Mouse (Mus musculus) heart, embryonic 15.5 days (tissue): Measurements from ENCODE around the gene Lnx2. TPM values are rescaled to one million over a fixed set of nuclear protein-coding genes. Genes with fewer than 3 reads are reported as not detected.

Experiments used
- ATAC-seq: fragments of 200-750 bp; cut with Nextera tagmentation; replicated peaks from 2 replicates; pipeline ENCODE4 v1.8.0; 2017; ENCODE audit warnings: low read depth, moderate TSS enrichment; ENCODE audit not compliant: insufficient number of reproducible peaks, insufficient read depth, low FRiP score
- H3K27ac ChIP-seq: fragments of 300-500 bp; sonication (generic); 2 replicates; pipeline ENCODE4 v1.5.1; 2015; ENCODE audit warnings: mild to moderate bottlenecking, inconsistent platforms
- H3K27me3 ChIP-seq: fragments of 300-500 bp; sonication (generic); 2 replicates; pipeline ENCODE4 v1.6.1; 2015; ENCODE audit warnings: inconsistent platforms
- H3K36me3 ChIP-seq: fragments of 300-500 bp; sonication (generic); 2 replicates; pipeline ENCODE4 v1.6.1; 2015; ENCODE audit warnings: mild to moderate bottlenecking, inconsistent platforms
- H3K4me1 ChIP-seq: fragments of 300-500 bp; sonication (generic); replicated peaks from 2 replicates; pipeline ENCODE4 v1.6.1; 2015; ENCODE audit warnings: inconsistent platforms
- H3K4me2 ChIP-seq: fragments of 300-500 bp; sonication (generic); 2 replicates; pipeline ENCODE4 v1.6.1; 2015; ENCODE audit warnings: inconsistent platforms, mild to moderate bottlenecking, moderate library complexity
- H3K4me3 ChIP-seq: fragments of 300-500 bp; sonication (generic); 2 replicates; pipeline ENCODE4 v1.5.1; 2015; ENCODE audit warnings: mild to moderate bottlenecking, inconsistent platforms
- H3K9ac ChIP-seq: fragments of 300-500 bp; sonication (generic); 2 replicates; pipeline ENCODE4 v1.6.1; 2015; ENCODE audit warnings: mild to moderate bottlenecking, inconsistent platforms
- H3K9me3 ChIP-seq: fragments of 300-500 bp; sonication (generic); replicated peaks from 2 replicates; pipeline ENCODE4 v1.6.1; 2016; ENCODE audit warnings: inconsistent platforms
- WGBS: fragments of 180-500 bp; shearing (Covaris S2); methylation state at CpG from one replicate; pipeline ENCODE4 v1.1.7; 2015; ENCODE audit warnings: mixed read lengths; 5-methylcytosine and 5-hydroxymethylcytosine counted together
- polyA plus RNA-seq: library from polyadenylated mRNA; unstranded; fragments of >200 nt; fragmentation: Nextera tagmentation; extraction: Ambion mirVana; gene quantifications from 2 replicates; pipeline ENCODE4 v1.2.1, GENCODE M21; 2015

The Lnx2 gene
- 11.2 and 14.2 TPM in 2 replicates for polyA plus RNA-seq

DNA sequence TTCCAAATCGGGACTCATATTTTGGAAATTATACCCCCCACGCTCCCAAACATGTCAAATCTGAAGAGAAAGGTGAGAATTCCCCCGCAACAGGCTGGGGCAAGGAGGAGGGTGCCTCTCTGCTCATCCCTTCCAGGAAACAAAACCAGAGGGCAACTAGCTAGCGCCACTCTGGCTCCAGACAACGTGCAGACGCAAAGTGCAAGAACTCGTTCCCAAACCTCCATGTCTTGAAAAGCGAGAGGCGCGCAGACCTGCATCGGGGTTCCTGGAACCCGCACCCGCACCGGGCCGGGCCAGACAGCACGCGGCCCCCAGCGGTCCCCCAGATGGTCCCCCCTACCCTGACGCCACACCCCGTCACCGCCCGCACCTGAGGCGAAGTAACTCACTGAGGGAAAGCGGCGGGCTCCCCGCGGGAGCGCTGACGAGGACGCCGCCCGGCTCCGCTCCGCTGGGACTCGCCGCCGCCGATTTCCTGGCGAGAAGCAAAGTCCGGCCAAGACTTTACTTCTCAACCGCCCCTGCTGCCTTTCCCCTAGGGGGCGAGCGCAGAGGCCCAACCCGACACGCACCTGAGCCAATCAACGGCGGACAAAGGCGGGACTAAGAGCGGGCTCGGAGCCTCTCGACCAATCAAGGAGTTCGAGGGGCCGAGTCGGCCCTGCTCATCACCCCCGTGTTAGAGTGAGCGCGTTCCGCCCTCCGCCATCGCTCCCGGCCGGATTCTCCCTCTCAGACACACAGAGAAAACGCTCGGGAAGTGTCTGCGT, at the start of gene Lnx2:
Gene Lnx2 (minus strand): TSS at position 561 of the 773 bp plus-strand sequence.
- no peaks in the 10 kb centered on the region for H3K9me3 ChIP-seq
- H3K36me3 ChIP-seq = peaks cover 3% of the 10 kb centered on the region
- 0% methylated on average over 58 of the region's 65 CpGs for WGBS
- H3K9ac ChIP-seq = peak within 1 kb of the TSS; percentile 97
- peak within 1 kb of the TSS; percentile 97 for H3K4me2 ChIP-seq
- H3K27me3 ChIP-seq = no peaks in the 10 kb centered on the region
- peaks cover 49% of the 10 kb centered on the region for H3K4me1 ChIP-seq
- H3K27ac ChIP-seq = peak within 1 kb of the TSS; percentile 99
- ATAC-seq = peak; percentile 98
- peak within 1 kb of the TSS; percentile 98 for H3K4me3 ChIP-seq

DNA sequence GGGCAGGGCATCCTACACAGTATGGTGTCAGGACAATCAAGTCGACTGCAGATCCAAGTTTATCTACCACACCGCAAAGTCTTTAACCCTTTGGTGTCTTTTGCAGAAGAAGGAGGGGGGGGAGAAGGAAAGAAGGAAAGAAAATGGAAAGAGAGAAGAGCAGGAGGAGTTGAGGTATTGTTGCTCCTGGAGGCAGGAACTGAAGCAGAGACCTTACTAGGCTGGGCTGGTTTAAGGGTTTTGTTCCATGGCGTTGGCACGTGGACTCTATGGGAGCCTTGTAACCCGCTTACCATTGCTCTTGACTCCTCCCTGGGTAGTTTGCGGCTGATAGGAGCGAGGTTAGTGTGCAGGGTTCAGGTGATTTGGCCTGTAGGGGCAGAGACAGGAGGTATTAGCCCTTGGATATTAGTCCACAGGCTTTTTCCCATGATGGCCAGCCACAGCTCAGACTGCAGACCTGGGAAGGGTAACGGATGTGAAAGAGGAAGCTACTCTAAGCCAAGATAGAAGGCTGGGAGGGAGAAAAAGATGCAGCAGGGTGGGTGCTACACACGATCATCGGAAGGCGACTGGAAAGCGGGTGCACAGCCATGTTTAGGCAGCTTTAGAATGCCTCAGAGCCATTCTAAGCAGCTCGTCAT, 49.3 kb upstream of the Lnx2 start:
- H3K27me3 ChIP-seq = peaks cover 5% of the 10 kb centered on the region; the same call in 1 of the 2 replicates
- no peak for ATAC-seq
- WGBS = 78% methylated on average over 13 of the region's 13 CpGs
- H3K36me3 ChIP-seq = no peaks in the 10 kb centered on the region
- H3K4me3 ChIP-seq = no peak overlapping the region
- H3K27ac ChIP-seq = no peak overlapping the region
- H3K9me3 ChIP-seq = peaks cover 5% of the 10 kb centered on the region; the same call in 1 of the 2 replicates
- no peak overlapping the region for H3K4me2 ChIP-seq
- no peak overlapping the region for H3K9ac ChIP-seq
- no peaks in the 10 kb centered on the region for H3K4me1 ChIP-seq

DNA sequence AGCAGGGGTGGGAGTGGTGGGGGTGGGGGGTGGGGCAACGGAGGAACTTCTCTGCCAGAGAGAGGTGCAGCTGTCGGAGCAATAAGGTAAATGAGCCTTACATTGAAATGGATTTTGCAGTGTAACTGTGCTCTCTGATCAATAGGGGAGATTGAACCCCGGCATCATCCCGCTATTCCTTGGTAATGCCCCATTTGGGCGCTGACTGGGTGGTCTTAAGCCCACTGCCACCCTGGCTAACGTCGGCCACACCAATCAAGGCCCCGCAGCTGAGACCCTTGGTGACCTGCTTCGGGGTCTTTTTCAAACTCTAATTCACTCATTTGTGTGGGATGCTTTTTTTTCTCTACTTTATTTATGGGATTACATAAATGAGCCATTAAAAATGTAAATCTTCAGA, 48.4 kb upstream of the Lnx2 start:
- no peak overlapping the region for H3K4me3 ChIP-seq
- H3K27ac ChIP-seq = no peak overlapping the region
- H3K9ac ChIP-seq = no peak overlapping the region
- H3K4me1 ChIP-seq = no peaks in the 10 kb centered on the region
- H3K27me3 ChIP-seq = peaks cover 5% of the 10 kb centered on the region; the same call in 1 of the 2 replicates
- ATAC-seq = no peak
- H3K36me3 ChIP-seq = no peaks in the 10 kb centered on the region
- no peak overlapping the region for H3K4me2 ChIP-seq
- 62% methylated on average over 9 of the region's 9 CpGs for WGBS
- peaks cover 5% of the 10 kb centered on the region; the same call in 1 of the 2 replicates for H3K9me3 ChIP-seq

DNA sequence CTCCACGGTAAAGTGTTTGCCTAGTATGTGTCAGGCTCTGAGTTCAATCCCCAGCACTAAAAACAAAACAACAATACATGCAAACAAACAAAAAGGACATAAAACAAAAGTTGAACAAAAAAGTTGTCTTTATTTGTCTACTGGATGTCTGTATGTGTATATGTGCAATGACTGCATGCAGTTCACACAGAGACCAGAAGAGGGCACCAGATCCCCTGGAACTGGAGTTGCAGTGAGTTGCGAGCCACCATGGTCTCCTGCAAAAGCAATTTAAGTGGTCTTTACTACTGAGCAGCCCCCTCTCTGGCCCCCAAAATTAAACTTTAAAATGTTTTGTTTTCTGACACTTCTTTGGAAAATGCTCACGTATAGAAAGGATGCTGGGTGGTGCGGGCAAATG, 44.8 kb upstream of the Lnx2 start:
- WGBS = 89% methylated on average over 4 of the region's 4 CpGs
- no peak overlapping the region for H3K27ac ChIP-seq

DNA sequence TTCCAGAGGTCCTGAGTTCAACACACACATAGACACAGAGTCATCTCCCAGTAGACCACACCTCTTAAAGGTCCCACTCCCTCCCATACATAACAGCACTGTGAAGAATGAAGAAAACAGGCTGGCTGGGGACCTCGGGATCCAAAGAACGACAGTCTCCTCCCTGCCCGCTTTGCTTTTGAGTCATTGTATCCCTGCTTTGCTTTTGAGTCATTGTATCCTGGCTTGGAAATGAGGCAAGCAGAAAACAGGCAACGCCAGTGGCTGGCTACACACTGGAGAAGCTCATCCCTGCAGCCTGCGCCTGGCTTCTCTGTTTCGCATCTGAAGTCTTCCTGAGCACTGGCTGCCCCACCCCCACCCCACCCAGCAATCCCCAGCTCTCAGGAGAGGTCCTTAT, 40.6 kb upstream of the Lnx2 start:
- H3K4me2 ChIP-seq = no peak overlapping the region
- H3K4me3 ChIP-seq = no peak overlapping the region
- WGBS = 21% methylated on average over 6 of the region's 6 CpGs
- H3K4me1 ChIP-seq = no peaks in the 10 kb centered on the region
- peaks cover 5% of the 10 kb centered on the region; the same call in 1 of the 2 replicates for H3K9me3 ChIP-seq
- H3K36me3 ChIP-seq = peaks cover 5% of the 10 kb centered on the region; the same call in 1 of the 2 replicates
- H3K9ac ChIP-seq = no peak overlapping the region
- ATAC-seq = no peak
- H3K27ac ChIP-seq = no peak overlapping the region
- H3K27me3 ChIP-seq = no peaks in the 10 kb centered on the region

More for the DNA sequence above, 44.8 kb upstream of the Lnx2 start:
- no peak overlapping the region for H3K9ac ChIP-seq
- H3K4me1 ChIP-seq = no peaks in the 10 kb centered on the region
- peaks cover 5% of the 10 kb centered on the region; the same call in 1 of the 2 replicates for H3K9me3 ChIP-seq
- no peaks in the 10 kb centered on the region for H3K36me3 ChIP-seq
- H3K27me3 ChIP-seq = peaks cover 5% of the 10 kb centered on the region; the same call in 1 of the 2 replicates
- no peak overlapping the region for H3K4me2 ChIP-seq
- no peak for ATAC-seq
- H3K4me3 ChIP-seq = no peak overlapping the region

DNA sequence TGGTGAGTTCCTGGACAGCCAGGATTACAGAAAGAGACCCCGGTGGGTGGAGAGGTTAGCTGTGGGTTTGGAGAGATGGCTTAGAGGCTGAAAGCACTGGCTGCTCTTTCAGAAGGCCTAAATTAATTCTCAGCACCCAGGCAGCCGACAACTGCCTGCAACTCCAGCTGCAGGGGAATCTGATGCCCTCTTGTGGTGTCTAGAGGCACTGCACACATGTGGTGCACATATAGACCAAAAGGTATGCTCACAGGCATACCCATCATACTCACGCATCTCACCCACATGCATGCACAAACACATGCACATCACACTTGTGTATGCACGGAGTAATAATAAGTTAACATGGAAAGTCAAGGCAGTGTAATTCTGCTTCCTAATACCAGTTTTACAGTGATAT, 39.2 kb upstream of the Lnx2 start:
- ATAC-seq = no peak
- Histone ChIP-seq H3K4me2 (no peak overlapping the region), H3K4me3 (no peak overlapping the region), H3K9me3 (no peaks in the 10 kb centered on the region; the same call in 1 of the 2 replicates), H3K36me3 (peaks cover 14% of the 10 kb centered on the region; the same call in 1 of the 2 replicates), H3K27me3 (no peaks in the 10 kb centered on the region), H3K9ac (no peak overlapping the region), H3K4me1 (no peaks in the 10 kb centered on the region), H3K27ac (no peak overlapping the region)
- WGBS = 95% methylated on average over 4 of the region's 4 CpGs

DNA sequence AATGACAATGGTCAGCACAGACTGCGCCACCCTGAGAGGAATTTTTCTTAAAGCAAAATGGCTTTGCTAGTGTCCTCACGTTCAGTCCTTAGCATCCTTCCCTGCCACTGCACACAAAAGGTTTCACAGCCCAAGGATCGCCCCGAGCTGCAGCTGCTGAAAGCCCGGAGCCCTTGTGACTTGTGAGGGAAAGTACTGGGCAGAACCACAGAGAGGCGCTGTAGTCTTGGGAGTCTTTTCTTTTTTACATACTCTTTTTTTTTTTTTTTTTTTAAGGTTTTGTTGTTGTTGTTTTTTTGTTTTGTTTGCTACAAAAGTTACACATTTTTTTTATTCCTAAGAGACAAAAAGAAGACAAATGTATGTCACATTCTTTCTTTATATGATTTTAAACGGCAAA, 38.4 kb upstream of the Lnx2 start:
- ATAC-seq = no peak
- Histone ChIP-seq H3K36me3 (peaks cover 21% of the 10 kb centered on the region; the same call in 1 of the 2 replicates), H3K27me3 (no peaks in the 10 kb centered on the region), H3K9me3 (no peaks in the 10 kb centered on the region; the same call in 1 of the 2 replicates), H3K4me1 (no peaks in the 10 kb centered on the region), H3K9ac (no peak overlapping the region), H3K4me2 (no peak overlapping the region), H3K27ac (no peak overlapping the region), H3K4me3 (no peak overlapping the region)
- 79% methylated on average over 7 of the region's 7 CpGs for WGBS

DNA sequence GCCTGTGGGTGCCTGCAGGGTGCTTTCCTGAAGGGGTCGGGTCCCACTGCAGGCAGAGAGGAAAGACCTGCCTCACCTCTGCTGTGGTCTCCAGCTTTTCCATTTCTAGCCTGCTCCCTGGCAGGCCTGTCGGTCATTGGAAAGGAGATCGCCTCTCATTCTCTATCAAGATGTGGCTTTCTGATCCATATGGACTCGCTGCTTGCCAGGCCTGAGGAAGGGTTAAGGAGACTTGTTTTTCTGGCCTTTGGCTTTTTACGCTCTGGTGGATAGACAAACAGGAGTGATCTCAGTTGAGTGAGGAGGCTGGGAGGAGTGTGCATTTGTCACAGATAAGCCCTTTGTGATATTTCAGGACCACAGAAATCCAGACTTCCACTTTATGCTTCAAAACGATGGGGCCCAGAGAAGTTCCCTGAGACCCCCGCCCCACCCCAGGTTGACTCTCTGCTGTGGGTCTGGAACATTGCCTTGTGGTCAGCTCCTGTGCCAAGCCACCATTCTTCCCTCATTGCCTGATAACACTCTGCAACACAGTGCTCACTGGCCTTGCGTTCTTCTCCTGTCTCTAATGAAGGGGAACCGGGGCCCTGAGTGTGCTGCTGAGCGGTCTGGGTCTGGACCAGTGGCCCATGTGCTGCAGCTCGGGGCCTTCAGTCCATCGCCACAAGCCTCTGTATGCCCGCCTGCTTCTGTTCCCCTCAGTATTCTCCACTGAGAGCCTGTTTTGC, 32.6 kb upstream of the Lnx2 start:
- Histone ChIP-seq H3K9ac (no peak overlapping the region), H3K27ac (no peak overlapping the region), H3K4me2 (no peak overlapping the region), H3K27me3 (no peaks in the 10 kb centered on the region), H3K4me1 (no peaks in the 10 kb centered on the region), H3K36me3 (peaks cover 34% of the 10 kb centered on the region; the same call in 1 of the 2 replicates), H3K4me3 (no peak overlapping the region), H3K9me3 (no peaks in the 10 kb centered on the region)
- ATAC-seq = no peak
- WGBS = 79% methylated on average over 13 of the region's 13 CpGs

DNA sequence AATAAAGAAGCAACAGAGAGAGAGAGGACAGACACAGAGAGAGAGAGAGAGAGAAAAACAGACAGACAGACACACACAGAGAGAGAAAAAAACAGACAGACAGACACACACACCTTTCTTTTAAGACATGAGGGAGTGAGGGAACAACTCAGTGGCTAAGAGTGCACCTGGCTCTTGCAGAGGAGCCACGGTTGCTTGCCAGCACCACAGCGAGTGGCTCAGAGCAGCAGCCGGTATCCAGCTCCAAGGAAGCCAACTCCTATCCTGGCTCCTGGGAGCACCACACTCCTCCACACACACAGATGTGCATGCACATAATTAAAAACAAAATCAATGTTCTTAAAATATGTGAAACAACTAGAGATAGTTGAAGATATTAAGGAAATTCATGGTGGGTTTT, 30.9 kb upstream of the Lnx2 start:
- no peak overlapping the region for H3K4me3 ChIP-seq
- H3K9me3 ChIP-seq = no peaks in the 10 kb centered on the region
- H3K27me3 ChIP-seq = no peaks in the 10 kb centered on the region
- H3K4me2 ChIP-seq = no peak overlapping the region
- H3K9ac ChIP-seq = no peak overlapping the region
- no peaks in the 10 kb centered on the region for H3K4me1 ChIP-seq
- 88% methylated on average over 3 of the region's 3 CpGs for WGBS
- H3K27ac ChIP-seq = no peak overlapping the region
- peaks cover 37% of the 10 kb centered on the region; the same call in 1 of the 2 replicates for H3K36me3 ChIP-seq
- no peak for ATAC-seq

DNA sequence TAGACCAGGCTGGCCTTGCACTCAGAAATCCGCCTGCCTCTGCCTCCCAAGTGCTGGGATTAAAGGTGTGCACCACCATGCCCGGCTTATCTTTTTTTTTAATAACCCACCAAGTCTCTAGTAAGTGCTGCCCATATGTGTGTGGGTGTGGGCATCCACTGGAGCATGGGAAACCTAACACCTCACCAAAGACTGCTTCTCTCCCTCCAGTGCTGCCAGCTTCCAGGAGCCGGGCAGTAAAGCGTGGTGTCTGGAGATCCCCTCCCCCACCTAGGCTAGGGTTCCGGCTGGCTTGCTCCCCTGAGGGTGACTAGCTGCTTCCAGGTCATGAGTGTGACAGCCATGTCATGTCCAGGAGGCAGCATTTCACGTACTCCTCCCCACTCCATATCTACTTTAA, 25.9 kb upstream of the Lnx2 start:
- no peaks in the 10 kb centered on the region for H3K9me3 ChIP-seq
- no peak for ATAC-seq
- H3K4me2 ChIP-seq = no peak overlapping the region
- 88% methylated on average over 6 of the region's 6 CpGs for WGBS
- no peak overlapping the region for H3K27ac ChIP-seq
- no peaks in the 10 kb centered on the region for H3K27me3 ChIP-seq
- H3K4me1 ChIP-seq = no peaks in the 10 kb centered on the region
- H3K36me3 ChIP-seq = peaks cover 29% of the 10 kb centered on the region; the same call in 1 of the 2 replicates
- no peak overlapping the region for H3K9ac ChIP-seq
- no peak overlapping the region for H3K4me3 ChIP-seq

DNA sequence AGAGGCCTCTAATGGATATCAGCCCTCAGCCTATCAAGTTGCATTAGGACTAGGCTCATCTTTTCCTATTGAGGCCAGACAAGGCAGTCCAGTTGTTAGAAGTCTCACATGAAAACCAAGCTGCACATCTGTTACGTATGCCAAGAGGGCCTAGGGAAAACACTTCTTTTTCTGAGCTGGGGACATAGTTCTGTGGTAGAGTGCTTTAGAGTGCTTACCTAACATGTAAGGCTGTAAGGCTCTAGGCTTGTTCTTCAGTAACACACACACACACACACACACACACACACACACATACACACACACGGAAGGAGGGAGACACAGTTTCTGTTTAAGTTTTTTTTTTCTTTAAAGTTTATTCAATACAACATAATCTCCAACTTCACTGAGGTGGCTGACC, 23.8 kb upstream of the Lnx2 start:
- ATAC-seq = no peak
- Histone ChIP-seq H3K4me2 (no peak overlapping the region), H3K4me1 (no peaks in the 10 kb centered on the region), H3K27me3 (no peaks in the 10 kb centered on the region), H3K9ac (no peak overlapping the region), H3K27ac (no peak overlapping the region), H3K4me3 (no peak overlapping the region), H3K36me3 (peaks cover 19% of the 10 kb centered on the region; the same call in 1 of the 2 replicates), H3K9me3 (no peaks in the 10 kb centered on the region)
- WGBS = 84% methylated on average over 2 of the region's 2 CpGs
